Mouse (Mus musculus): Measurements from ENCODE around the gene Pld4. TPM values are rescaled to one million over a fixed set of nuclear protein-coding genes. Genes with fewer than 3 reads are reported as not detected.

Gene Pld4
- total RNA-seq (2015) = 26.6 and 48.3 TPM in 2 replicates
- 16.4 and 26.7 TPM in 2 replicates for total RNA-seq (2017)

DNA sequence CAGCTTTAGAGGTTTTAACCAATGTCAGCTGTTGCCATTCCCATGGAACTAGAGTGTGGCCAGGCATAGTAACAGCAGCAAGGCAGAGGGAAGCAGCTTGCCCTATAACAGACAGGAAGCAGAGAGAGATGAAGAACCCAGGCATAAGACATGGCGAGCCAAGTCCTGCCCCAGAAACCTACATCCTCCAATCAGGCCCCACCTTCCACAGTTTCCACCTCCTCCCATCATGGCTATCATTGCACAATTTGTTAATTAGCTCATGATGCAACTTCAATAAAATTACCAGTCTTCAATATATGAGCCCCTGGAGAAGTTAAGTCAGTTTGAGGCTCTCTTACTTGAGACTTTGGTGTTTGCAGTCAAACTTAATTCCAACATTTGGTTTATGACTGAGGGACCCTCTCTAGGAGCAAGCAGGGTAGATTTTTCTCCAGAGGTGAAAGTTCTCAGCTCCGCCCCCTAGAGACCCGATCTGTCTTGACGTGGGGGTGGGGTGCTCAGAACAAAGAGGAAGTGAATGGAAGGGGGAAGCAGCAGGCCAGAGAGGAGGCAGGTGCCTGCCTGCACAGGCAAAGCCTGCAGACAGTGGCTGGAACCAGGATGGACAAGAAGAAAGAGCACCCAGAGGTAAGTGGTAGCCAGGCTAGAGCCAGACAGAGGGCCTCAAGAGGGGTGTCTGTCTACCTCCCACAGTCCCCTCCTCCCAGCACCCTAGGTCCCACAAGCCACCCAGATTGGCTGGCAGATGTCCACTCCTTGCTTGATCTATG lies at the start of gene Pld4:
Pld4 (plus strand) TSS at position 502 of the 773 bp plus-strand sequence.
- ATAC-seq (replicated peaks; ENCODE audit: poor library complexity) = peak; percentile 76

DNA sequence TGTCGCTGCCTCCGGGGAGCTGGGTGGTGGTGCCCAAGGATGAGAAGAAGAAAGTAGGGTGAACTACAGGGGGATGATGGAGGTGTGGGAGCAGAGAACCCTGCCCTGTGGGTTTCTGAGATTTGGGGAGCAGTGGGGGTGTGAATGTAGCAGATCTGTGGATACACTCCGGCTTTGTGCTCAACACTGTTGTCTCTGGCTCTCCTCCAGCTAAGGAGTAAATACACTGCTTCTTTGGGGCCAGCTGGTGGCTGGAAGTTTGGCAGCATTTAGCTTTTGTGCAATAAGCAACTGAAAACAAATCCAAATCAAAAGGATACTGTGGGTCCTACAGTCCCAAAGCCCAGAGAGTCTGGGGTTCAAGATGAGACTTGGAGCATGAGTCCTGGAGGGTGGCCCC lies 46.5 kb upstream of the Pld4 start:
- ATAC-seq (replicated peaks; ENCODE audit: poor library complexity) = no peak

DNA sequence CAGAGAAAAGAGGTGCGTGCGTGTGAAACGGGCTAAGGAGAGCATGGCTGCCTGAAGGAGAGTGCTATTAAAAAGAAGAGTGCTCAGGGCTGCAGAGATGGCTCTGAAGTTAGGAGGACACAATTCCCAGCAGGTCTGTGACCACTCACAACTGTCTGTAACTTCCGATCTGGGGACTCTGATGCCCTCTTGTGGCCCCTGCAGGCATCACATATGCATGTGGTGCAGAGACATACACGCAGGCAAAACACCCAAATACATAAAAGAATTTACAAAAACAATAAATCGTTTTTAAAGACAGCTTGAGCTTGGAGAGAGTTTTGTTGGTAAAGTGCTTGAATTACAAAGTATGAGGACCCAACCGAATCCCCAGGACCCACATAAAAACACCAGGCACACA lies 43.3 kb upstream of the Pld4 start:
- peak; percentile 82 for ATAC-seq (replicated peaks; ENCODE audit: poor library complexity)

DNA sequence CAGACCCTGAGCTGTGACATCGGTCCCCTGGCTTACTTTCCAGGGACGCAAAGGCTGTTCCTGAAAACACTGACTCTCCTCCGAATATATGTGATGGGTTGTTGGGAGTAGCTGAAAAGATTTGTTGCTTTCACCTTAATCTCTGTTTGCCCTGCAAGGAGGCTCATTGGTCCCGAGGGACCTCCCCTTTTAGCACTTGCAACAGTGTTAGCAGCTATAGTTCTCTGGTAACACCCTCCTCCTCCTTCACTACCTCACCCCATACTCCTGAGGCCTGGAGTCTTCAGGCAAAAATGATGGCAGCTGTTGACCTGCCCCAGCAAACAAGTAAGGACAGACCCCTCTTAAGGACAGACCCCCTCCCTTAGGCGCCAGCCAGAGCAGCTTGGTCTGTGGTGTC lies 41.5 kb upstream of the Pld4 start:
- ATAC-seq (replicated peaks; ENCODE audit: poor library complexity) = no peak

DNA sequence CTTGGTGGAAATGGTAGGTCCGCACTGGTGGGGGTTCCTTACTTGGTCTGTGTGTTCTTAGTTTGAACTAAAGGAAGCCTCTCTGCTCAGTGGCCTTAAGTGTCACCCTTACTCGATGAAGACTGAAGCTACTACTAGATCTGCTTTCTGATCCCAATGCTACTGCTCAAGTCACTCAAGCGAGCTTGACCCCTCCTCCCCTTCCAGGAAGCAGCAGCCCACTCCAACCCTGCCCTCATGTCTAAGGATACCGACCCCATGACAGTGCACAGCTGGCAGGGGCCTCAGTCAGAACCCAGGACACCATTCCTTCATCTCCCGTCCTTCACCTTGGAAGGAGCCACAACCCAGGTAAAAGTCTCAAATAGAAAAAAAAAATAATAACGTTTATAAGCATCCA lies 40.2 kb upstream of the Pld4 start, which contains the start of gene Cep170b:
Cep170b (plus strand) TSS at position 240 of the 400 bp plus-strand sequence.
- ATAC-seq (replicated peaks; ENCODE audit: poor library complexity) = no peak

DNA sequence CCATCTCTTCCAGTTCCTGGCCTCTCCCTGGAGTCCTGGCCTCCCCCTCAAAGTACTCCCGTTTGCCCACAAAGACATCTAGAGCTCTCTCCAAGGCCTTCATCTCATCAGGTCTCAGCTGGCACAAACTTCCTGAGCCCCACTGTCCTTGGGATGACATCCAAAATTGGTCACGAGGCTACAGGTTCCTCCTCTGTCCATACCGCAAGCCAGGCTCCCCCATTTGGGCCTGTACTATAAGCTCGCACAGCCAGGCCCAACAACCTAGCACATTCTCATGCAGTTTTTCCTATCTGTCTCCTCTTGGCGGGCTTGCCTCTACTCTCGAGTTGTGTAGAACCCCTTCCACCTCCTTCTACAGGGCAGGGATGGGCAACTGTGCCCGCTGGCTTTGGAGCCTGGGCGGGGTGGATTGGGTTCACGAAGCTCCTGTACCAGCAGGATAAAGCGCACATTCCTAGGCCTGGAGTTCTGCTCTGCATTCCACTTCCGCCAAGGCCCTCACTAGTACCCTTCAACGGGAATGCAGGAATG lies 39.5 kb upstream of the Pld4 start:
- no peak for ATAC-seq (replicated peaks; ENCODE audit: poor library complexity)

DNA sequence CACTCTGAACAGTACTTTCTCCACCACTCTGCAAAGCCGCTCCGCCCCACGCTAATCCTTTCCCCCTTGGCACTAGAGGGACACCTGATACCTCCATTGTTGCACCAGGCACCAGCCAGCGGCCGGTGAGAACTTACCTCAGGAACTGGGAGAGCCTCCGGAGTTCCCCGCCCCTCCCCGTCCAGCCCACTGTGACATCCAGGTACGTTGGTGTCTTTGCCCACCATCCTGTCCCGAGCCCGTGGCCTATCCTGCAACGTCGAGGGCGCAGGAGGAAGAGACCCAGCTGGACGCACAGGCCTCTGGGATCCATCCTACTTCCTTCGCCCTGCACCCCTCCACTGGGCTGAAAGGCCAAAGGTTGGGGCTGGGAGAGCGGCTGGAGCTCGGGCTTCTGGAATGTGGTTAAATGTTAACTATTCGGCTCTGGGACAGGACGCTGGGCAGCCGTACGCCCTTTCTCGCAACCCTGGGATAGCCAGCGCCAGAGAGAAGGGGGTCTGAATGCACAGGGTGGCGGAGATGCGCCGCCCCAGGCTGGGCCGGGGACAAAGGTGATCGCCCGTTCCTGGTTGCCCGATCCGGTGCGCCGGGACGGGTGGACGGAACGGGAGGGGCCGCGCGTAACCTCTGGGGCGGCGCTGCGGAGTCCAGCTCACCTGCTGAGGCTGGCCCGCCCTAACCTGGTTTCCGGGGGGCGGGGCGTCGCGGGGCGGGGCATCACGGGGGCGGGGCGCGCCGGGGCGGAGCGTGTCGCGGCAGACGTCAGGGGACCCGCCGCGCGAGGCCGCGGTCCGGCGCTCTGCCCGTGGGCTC lies 38.8 kb upstream of the Pld4 start:
- peak; percentile 14; the same call in 1 of the 2 replicates for ATAC-seq (replicated peaks; ENCODE audit: poor library complexity)

DNA sequence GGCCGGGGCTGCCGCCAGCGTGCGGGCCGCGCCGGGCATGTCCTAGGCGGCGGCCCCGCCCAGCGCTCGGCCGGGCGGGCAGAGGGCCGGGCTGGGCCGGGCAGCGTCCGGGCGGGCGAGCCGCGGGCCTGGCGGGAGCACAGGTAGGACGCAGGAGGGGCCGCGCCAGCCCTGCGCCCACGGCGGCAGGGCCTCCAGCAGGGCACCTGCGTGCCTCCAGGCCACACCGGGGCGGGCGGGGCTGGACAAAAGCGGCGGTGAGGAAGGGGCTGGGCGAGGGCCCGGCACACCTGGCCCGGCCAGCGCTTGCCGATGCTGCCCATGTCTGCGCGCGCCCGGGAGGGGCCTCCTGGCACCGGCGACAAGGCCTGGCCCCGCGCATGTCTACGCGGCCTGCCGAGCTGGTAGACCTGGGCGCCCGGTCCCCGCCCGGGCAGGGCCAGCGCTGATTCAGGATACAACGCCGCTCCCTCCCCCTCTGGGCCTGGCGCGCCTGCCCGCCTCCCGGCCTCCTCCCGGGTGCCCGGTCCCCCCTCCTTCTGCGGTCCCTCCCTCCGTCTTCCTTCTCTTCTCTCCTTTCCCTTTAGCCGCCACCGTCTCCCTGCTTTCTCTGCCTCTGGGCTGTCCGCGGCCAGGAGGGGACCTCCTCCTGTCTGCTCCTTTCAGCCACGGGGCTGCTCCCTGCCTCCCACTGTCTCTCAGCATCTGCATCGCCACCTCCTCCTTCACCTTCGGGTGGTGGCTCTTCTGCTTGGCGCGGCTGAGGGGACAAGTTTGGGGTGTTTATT lies 38.0 kb upstream of the Pld4 start:
- peak; percentile 10 for ATAC-seq (replicated peaks; ENCODE audit: poor library complexity)

DNA sequence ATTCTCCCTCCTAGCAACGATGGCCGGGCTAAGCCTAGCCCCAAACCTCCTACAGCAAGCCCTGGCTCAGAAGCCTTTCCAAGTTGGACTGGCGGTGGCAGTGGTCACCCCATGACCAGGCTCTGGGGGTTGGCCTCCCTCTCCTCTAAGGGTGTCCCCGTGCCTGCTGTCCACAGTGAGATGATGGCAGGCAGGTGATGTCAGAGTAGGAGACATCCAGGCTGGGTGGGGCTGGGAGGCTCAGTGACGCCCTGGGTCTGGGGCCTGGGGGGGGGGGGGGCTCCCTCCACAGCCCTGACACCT lies 37.5 kb upstream of the Pld4 start:
- no peak for ATAC-seq (replicated peaks; ENCODE audit: poor library complexity)

DNA sequence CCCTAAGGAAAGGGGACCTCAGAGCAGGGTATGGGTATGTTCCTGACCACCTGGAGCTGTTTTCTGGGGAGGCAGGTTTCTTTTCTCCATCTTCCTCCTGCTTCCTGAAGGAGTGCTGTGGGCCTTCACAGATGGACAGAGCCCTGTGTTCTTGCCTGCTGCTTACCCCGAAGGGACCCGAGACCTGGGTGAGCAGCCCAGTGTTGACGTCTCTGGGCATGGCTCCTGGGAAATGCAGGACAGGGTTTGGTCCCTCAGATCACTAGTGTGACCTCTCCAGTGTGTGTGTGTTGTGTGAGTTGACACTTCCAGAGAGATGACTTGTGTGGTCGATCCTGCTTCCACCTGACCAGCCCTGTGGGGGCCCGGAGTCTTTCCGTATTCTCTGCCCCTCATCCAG lies 37.0 kb upstream of the Pld4 start:
- no peak for ATAC-seq (replicated peaks; ENCODE audit: poor library complexity)

DNA sequence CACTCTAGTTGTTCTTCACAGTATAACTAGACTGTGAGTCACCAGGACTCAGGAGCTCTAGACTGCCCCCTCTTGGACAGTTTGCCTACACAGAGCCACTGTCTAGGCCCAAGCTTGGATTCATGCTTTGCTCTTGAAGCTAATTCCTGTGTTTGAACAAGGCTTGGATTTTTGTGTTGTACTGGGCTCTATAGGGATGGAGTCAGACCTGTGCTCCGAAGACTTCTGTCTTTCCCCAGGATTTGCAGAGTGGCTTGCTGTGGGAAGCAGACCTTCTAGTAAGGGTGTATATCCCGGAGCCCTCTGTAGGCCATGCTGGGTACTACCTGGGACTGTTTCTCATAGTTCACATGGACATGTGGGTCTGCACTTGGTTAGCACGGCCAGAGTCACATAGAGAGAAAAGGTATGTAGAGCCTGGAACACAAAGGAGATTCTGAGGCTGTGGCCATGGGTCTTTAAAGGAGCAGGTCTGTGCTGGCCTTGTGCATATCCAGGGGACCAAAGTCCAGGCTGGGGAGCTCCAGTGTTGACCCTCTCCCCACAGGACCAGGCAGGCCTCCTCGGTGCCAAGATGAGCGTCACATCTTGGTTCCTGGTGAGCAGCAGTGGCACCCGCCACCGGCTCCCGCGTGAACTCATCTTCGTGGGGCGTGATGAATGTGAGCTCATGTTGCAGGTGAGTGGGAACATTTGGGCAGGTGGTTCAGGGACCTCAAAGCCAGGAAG lies 36.2 kb upstream of the Pld4 start:
- ATAC-seq (replicated peaks; ENCODE audit: poor library complexity) = peak; percentile 78

DNA sequence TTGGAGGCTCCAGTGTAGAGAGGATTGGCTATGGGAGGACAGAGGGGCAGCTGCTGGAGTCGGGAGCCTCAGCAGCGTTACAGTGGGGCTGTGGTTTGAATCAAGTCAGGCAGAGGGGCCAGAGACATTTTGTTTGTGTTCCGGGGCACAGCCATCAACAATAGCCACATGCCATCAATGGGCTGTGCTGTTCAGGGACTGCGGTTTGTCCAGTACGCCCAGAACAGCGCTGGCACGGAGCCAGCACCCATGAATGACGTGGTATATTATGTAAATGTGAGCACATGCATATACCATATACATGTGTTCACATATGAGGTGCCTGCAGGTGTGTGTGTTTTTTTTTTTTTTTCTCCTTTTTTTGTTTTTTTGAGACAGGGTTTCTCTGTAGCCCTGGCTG lies 32.7 kb upstream of the Pld4 start:
- ATAC-seq (replicated peaks; ENCODE audit: poor library complexity) = no peak

DNA sequence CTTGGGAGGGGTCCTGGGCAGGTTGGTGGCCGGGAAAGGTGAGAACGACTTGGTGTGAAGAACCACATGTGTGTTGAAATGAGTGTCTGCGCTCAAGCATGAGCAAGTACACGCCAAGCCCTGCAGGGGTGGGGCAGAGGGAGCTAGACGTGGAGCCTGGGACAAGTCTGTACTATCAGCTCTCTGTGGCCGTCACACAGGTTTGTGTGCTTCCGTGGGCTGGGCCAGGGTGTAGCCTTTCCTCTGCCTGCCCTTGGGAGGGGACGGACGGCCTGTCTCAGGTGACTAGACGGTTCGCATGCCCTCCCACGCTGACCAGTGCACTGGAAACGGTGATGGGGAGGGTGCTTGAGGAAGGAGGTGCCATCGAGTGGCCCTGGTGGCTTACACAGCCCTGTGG lies 29.6 kb upstream of the Pld4 start:
- ATAC-seq (replicated peaks; ENCODE audit: poor library complexity) = no peak

DNA sequence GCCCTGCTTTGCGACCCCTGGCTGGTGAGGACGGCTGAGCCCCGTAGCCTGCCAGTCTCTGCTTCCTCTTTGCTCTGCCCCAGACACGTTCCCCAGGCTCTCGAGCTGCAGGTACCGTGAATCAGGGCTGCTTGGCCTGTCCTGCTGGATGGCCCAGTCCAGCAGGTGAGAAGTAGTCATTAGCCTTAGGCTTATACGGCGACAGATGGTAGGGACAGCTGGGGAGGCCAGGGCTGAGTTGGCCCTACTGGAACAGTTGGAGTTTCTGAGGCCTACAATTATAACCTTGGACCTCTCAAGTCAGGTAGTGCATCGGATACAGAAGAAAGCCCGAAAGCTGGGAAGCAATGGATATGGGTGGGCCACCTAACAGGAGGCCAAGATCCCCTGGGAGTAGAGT lies 27.9 kb upstream of the Pld4 start:
- no peak for ATAC-seq (replicated peaks; ENCODE audit: poor library complexity)

DNA sequence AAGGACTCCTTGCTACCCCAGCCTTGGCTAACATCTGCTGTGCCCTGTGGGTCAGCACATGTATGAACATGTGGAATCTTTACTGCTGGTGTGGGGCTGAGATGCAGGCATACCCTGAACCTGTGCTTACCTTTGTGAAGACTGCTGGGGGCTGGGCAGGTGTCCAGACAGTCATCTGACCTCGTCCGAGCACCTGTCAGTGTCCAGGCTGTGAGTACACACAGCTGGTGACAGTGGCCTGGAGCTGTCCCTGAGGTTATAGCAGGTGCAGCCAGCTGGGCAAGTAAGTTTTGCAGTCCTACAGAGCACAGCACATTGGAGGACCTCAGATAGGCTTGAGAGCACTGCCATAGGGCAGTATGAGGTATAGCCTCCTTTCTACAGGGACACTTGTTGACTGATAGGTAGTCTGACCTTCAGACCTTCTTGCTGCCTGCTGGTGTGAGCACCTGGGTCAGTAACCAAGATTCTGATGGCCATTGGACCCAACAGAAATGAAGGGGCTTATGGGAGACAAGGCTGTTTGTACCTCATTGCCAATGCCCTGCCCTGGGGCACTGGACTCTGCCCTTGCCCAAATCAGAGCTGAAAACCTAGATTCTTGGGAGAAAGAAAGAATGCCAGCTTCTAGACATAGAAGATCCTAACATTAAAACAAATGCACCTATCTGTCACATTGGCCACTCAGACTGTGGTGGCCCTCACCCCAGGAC lies 26.2 kb upstream of the Pld4 start:
- ATAC-seq (replicated peaks; ENCODE audit: poor library complexity) = no peak

DNA sequence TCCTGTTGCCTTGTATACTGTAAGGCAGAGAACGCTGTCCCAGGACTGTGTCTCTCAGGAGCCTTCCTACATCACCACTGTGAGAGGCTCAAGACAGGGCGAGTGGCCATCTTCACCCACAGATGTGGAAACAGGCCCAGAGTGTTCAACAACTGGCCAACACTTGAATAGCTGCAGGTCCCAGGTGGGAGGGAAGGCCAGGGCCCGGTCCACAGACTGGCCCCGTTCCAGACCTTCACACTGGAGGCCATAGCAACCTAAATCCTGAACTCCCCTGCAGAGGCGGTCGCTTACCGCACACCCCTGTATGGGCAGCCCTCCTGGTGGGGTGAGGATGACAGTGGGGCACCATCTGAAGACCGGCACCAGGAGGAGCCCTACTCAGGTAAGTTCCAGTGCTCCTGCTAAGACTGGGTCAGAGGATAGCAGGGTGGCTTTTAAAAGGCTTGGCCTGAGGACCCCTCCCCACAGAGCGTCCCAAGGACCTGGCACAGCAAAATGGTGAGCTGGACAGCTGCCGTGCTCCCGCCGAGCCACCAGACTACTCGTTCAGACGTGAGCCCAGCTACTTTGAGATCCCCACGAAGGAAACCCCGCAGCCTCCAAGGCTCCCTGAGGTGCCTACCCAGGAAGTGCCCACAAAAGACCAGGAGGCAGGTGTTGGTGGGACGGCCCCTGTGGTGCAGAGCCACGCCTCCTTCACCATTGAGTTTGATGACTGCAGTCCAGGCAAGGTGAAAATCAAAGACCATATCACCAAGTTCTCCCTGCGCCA lies 25.4 kb upstream of the Pld4 start:
- no peak for ATAC-seq (replicated peaks; ENCODE audit: poor library complexity)

DNA sequence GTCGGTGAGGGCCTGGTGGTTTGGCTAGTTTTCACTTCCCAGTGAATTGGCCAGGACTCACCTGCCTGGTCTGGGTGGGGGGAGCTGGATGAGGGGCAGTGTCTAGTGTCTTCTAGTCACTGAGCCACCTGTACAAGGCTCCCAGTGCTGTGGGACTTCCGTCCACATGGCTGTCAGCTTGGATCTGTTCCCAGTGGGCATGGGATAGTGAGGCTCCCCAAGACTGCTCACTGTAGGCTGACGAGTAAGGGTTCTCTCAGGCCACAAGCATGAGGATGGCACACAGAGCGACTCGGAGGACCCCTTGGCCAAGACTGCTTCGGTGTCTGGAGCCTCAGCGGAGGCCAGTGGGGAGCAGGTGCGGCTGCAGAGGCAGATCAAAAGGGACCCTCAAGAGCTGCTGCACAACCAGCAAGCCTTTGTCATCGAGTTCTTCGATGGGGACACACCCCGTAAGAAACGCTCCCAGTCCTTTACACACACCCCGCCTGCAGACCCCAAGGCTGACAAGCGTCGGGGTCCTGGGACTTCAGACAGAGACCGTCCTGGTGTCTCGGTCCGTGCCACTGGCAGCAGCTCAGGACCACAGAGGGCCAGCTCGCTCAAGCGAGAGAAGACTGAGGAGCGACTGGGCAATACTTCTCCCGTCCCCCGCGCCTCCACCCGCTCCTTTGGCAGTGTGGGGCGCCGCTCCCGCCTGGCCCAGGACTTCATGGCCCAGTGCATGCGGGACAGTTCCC lies 24.4 kb upstream of the Pld4 start:
- no peak for ATAC-seq (replicated peaks; ENCODE audit: poor library complexity)

DNA sequence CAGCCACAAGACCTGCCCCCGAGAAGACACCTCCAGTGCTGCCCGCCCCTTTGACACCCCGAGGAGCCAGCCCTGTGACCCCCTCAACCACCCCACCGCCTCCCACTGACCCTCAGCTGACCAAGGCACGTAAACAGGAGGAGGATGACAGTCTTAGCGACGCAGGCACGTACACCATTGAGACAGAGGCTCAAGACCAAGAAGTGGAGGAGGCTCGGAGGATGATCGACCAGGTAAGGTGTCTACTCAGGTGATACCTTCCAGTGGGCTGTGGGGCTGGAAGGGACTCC lies 23.9 kb upstream of the Pld4 start:
- no peak for ATAC-seq (replicated peaks; ENCODE audit: poor library complexity)

DNA sequence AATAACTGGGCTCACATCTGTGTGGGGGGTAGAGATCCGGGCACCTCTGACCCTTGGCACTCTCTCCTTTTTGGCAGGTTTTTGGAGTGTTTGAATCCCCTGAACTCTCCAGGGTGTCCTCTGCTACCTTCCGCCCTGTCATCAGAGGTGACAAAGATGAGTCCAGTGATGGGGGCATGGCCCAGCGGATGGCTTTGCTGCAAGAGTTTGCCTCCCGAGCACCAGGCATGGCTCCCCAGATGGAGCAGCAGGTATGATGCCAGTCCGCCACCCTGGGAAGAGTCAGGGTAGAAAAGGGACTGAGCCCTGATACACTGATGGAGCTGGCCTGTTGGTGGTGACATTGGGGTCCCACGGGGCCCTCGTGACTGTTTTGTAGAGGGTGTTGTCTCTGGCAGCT lies 23.4 kb upstream of the Pld4 start:
- no peak for ATAC-seq (replicated peaks; ENCODE audit: poor library complexity)

All from megakaryocyte progenitor cell, adult 5-6 weeks (primary cell).